Mouse (Mus musculus) midbrain, postnatal 0 days (tissue): ENCODE results near the gene Vcp. TPM values are rescaled to one million over a fixed set of nuclear protein-coding genes. Genes with fewer than 3 reads are reported as not detected.
"Not testable (repeated sequence)": the region's sequence is repeated elsewhere in the genome, so short reads cannot be mapped to it uniquely, and the experiment has no call there.

Experiments
- ATAC-seq: fragments of 200-750 bp; cut with Nextera tagmentation; 2 replicates; pipeline ENCODE4 v1.8.0; 2017; ENCODE audit warnings: moderate number of reproducible peaks, mild to moderate bottlenecking, moderate TSS enrichment, moderate library complexity; ENCODE audit not compliant: low FRiP score
- DNase-seq: peaks from one replicate; pipeline ENCODE4 v3.0.0-alpha.2; 2015; ENCODE audit warnings: low spot score
- H3K27ac ChIP-seq: fragments of 300-500 bp; sonication (generic); 2 replicates; pipeline ENCODE4 v1.5.1; 2014; ENCODE audit warnings: low read depth, mild to moderate bottlenecking, low read length, mixed read lengths
- H3K27me3 ChIP-seq: fragments of 300-500 bp; sonication (generic); 2 replicates; pipeline ENCODE4 v1.6.1; 2014; ENCODE audit warnings: low read length, control low read depth, mixed read lengths; ENCODE audit not compliant: insufficient read depth
- H3K36me3 ChIP-seq: fragments of 300-500 bp; sonication (generic); 2 replicates; pipeline ENCODE4 v1.6.1; 2014; ENCODE audit warnings: low read length, control low read depth, mixed read lengths; ENCODE audit not compliant: insufficient read depth
- H3K4me1 ChIP-seq: fragments of 300-500 bp; sonication (generic); 2 replicates; pipeline ENCODE4 v1.6.1; 2014; ENCODE audit warnings: mild to moderate bottlenecking, control low read depth, antibody characterized with exemption, low read length, mixed read lengths; ENCODE audit not compliant: insufficient read depth
- H3K4me2 ChIP-seq: fragments of 300-500 bp; sonication (generic); 2 replicates; pipeline ENCODE4 v1.6.1; 2014; ENCODE audit warnings: low read depth, mild to moderate bottlenecking, low read length, mixed read lengths; ENCODE audit not compliant: poor library complexity, severe bottlenecking
- H3K4me3 ChIP-seq: fragments of 300-500 bp; sonication (generic); 2 replicates; pipeline ENCODE4 v1.5.1; 2014; ENCODE audit warnings: low read depth, mild to moderate bottlenecking, low read length, moderate library complexity
- H3K9ac ChIP-seq: fragments of 300-500 bp; sonication (generic); replicated peaks from 2 replicates; pipeline ENCODE4 v1.6.1; 2014; ENCODE audit warnings: mild to moderate bottlenecking, low read length, moderate library complexity, mixed read lengths; ENCODE audit not compliant: poor library complexity, severe bottlenecking
- H3K9me3 ChIP-seq: fragments of 300-500 bp; sonication (generic); 2 replicates; pipeline ENCODE4 v1.6.1; 2016; ENCODE audit warnings: low read length, control low read depth
- CTCF ChIP-seq: IDR thresholded peaks from 2 replicates; pipeline ENCODE4 v1.5.1; 2016; ENCODE audit warnings: antibody characterized with exemption, mild to moderate bottlenecking
- WGBS: fragments of 180-500 bp; shearing (Covaris S2); extraction: QIAGEN DNeasy Blood & Tissue Kit; methylation state at CpG from one replicate; pipeline ENCODE4 v1.1.7; 2014; 5-methylcytosine and 5-hydroxymethylcytosine counted together
- polyA plus RNA-seq: library from polyadenylated mRNA; unstranded; fragments of >200 nt; fragmentation: Nextera tagmentation; extraction: Ambion mirVana; gene quantifications from 2 replicates; pipeline ENCODE4 v1.2.1, GENCODE M21; 2015
- total RNA-seq: library from RNA; depleted of rRNA; stranded (reverse); fragments of >200 nt; gene quantifications from 2 replicates; pipeline ENCODE4 v1.2.3, GENCODE M21; 2014

Vcp gene
- total and polyA plus RNA-seq, 2 experiments from 2014 or later, result 192 to 464 TPM

- TF ChIP-seq CTCF, result no peak
- Histone ChIP-seq H3K27me3 (no peaks in the 10 kb centered on the region), H3K27ac (no peak overlapping the region), H3K9ac (no peak overlapping the region), H3K4me2 (no peak overlapping the region), H3K4me3 (no peak overlapping the region), H3K36me3 (no peaks in the 10 kb centered on the region), H3K4me1 (peaks cover 7% of the 10 kb centered on the region; the same call in 1 of the 2 replicates), H3K9me3 (no peaks in the 10 kb centered on the region)
- ATAC-seq, result no peak
- WGBS, result 74% methylated on average over 12 of the region's 12 CpGs
- no peak for DNase-seq
Measured at GRCm38 (mm10) chr4:43002756-43003439, 2.6 kb upstream of the Vcp start.

GRCm38 (mm10) chr4:43001272-43001671, 965 bp upstream of the Vcp start:
- Histone ChIP-seq H3K36me3 (no peaks in the 10 kb centered on the region), H3K27ac (peak overlapping the region; percentile 85), H3K4me3 (no peak overlapping the region), H3K9ac (no peak overlapping the region), H3K9me3 (no peaks in the 10 kb centered on the region), H3K4me1 (peaks cover 11% of the 10 kb centered on the region; the same call in 1 of the 2 replicates), H3K27me3 (no peaks in the 10 kb centered on the region), H3K4me2 (no peak overlapping the region)
- TF ChIP-seq CTCF, result no peak
- 89% methylated on average over 2 of the region's 2 CpGs for whole genome bisulfite sequencing
- DNase-seq, result no peak
- no peak for ATAC-seq

- peak; percentile 71 for DNase-seq
- peaks cover 7% of the 10 kb centered on the region; the same call in 1 of the 2 replicates for H3K36me3 ChIP-seq
- peak; percentile 70 for ATAC-seq
- TF ChIP-seq CTCF, result peak; percentile 44
- H3K4me3 ChIP-seq, result peak overlapping the region; percentile 97
- peak overlapping the region; percentile 98 for H3K9ac ChIP-seq
- no peaks in the 10 kb centered on the region for H3K9me3 ChIP-seq
- H3K27me3 ChIP-seq, result no peaks in the 10 kb centered on the region
- under 1% methylated on average over 45 of the region's 51 CpGs for WGBS
- peak overlapping the region; percentile 82 for H3K4me2 ChIP-seq
- peak overlapping the region; percentile 99 for H3K27ac ChIP-seq
- H3K4me1 ChIP-seq, result peaks cover 11% of the 10 kb centered on the region; the same call in 1 of the 2 replicates
Measured at GRCm38 (mm10) chr4:42999451-43000140, 711 bp downstream of the Vcp start.

- no peak for ATAC-seq
- TF ChIP-seq CTCF, result no peak
- peak overlapping the region; percentile 36; the same call in 1 of the 2 replicates for H3K9ac ChIP-seq
- peaks cover 15% of the 10 kb centered on the region; the same call in 1 of the 2 replicates for H3K36me3 ChIP-seq
- no peak overlapping the region for H3K27ac ChIP-seq
- peak overlapping the region; percentile 97; the same call in 1 of the 2 replicates for H3K4me3 ChIP-seq
- peaks cover 11% of the 10 kb centered on the region; the same call in 1 of the 2 replicates for H3K4me1 ChIP-seq
- no peak for DNase-seq
- WGBS, result 43% methylated on average over 2 of the region's 2 CpGs
- H3K27me3 ChIP-seq, result no peaks in the 10 kb centered on the region
- H3K4me2 ChIP-seq, result peak overlapping the region; percentile 82
- H3K9me3 ChIP-seq, result no peaks in the 10 kb centered on the region
Measured at GRCm38 (mm10) chr4:42998022-42998421, 2.3 kb downstream of the Vcp start.

GRCm38 (mm10) chr4:42988296-42988695, 12.0 kb downstream of the Vcp start:
- H3K4me1 ChIP-seq, result no peaks in the 10 kb centered on the region
- H3K9me3 ChIP-seq, result no peaks in the 10 kb centered on the region
- no peak overlapping the region for H3K27ac ChIP-seq
- DNase-seq (no peak), ATAC-seq (no peak)
- no peak overlapping the region for H3K9ac ChIP-seq
- no peaks in the 10 kb centered on the region for H3K27me3 ChIP-seq
- H3K36me3 ChIP-seq, result peaks cover 64% of the 10 kb centered on the region
- WGBS, result 91% methylated on average over 1 of the region's 1 CpGs
- H3K4me2 ChIP-seq, result no peak overlapping the region
- TF ChIP-seq CTCF, result peak; percentile 51
- no peak overlapping the region for H3K4me3 ChIP-seq

GRCm38 (mm10) chr4:42980467-42980866, 19.8 kb downstream of the Vcp start:
- not testable (repeated sequence) for DNase-seq, ATAC-seq

More at GRCm38 (mm10) chr4:42980467-42980866, 19.8 kb downstream of the Vcp start:
- H3K27me3 ChIP-seq, H3K9me3 ChIP-seq, H3K27ac ChIP-seq, H3K4me1 ChIP-seq, H3K4me3 ChIP-seq, H3K4me2 ChIP-seq, H3K9ac ChIP-seq: not testable (repeated sequence)
- peaks cover 38% of the 10 kb centered on the region for H3K36me3 ChIP-seq
- WGBS, result 96% methylated on average over 7 of the region's 8 CpGs
